Mouse (Mus musculus) neural tube, embryonic 14.5 days (tissue): ENCODE results near the gene Sept12. TPM values are rescaled to one million over a fixed set of nuclear protein-coding genes. Genes with fewer than 3 reads are reported as not detected.

Experiments
- ATAC-seq: fragments of 200-750 bp; cut with Nextera tagmentation; 2 replicates; pipeline ENCODE4 v1.8.0; 2017; ENCODE audit warnings: low read depth, mild to moderate bottlenecking, moderate TSS enrichment, moderate library complexity
- H3K27ac ChIP-seq: fragments of 300-500 bp; sonication (generic); 2 replicates; pipeline ENCODE4 v1.5.1; 2014; ENCODE audit warnings: low read depth, mild to moderate bottlenecking, control low read depth, low read length, moderate library complexity, mixed read lengths
- H3K27me3 ChIP-seq: fragments of 300-500 bp; sonication (generic); 2 replicates; pipeline ENCODE4 v1.6.1; 2014; ENCODE audit warnings: low read length; ENCODE audit not compliant: control insufficient read depth, insufficient read depth
- H3K36me3 ChIP-seq: fragments of 300-500 bp; sonication (generic); 2 replicates; pipeline ENCODE4 v1.6.1; 2014; ENCODE audit warnings: low read length, mixed read lengths; ENCODE audit not compliant: control insufficient read depth, insufficient read depth
- H3K4me1 ChIP-seq: fragments of 300-500 bp; sonication (generic); 2 replicates; pipeline ENCODE4 v1.6.1; 2014; ENCODE audit warnings: low read length; ENCODE audit not compliant: control insufficient read depth, insufficient read depth
- H3K4me2 ChIP-seq: fragments of 300-500 bp; sonication (generic); 2 replicates; pipeline ENCODE4 v1.6.1; 2014; ENCODE audit warnings: mild to moderate bottlenecking, low read depth, low read length, control low read depth
- H3K4me3 ChIP-seq: fragments of 300-500 bp; sonication (generic); 2 replicates; pipeline ENCODE4 v1.5.1; 2014; ENCODE audit warnings: low read depth, low read length, control low read depth, mixed read lengths
- H3K9ac ChIP-seq: fragments of 300-500 bp; sonication (generic); replicated peaks from 2 replicates; pipeline ENCODE4 v1.6.1; 2014; ENCODE audit warnings: low read depth, mild to moderate bottlenecking, control low read depth, low read length, mixed read lengths
- H3K9me3 ChIP-seq: fragments of 300-500 bp; sonication (generic); 2 replicates; pipeline ENCODE4 v1.6.1; 2016; ENCODE audit warnings: low read length; ENCODE audit not compliant: control insufficient read depth
- WGBS: fragments of 180-500 bp; shearing (Covaris S2); extraction: QIAGEN DNeasy Blood & Tissue Kit; methylation state at CpG from one replicate; pipeline ENCODE4 v1.1.7; 2014; 5-methylcytosine and 5-hydroxymethylcytosine counted together
- polyA plus RNA-seq: library from polyadenylated mRNA; unstranded; fragments of >200 nt; fragmentation: Nextera tagmentation; extraction: Ambion mirVana; gene quantifications from 2 replicates; pipeline ENCODE4 v1.2.1, GENCODE M21; 2014

The Sept12 gene
- polyA plus RNA-seq, 1 experiment from 2014 or later, result not detected

GRCm38 (mm10) chr16:4946155-4946554 lies 51.5 kb downstream of the Sept12 start:
- H3K4me1 ChIP-seq, result no peaks in the 10 kb centered on the region
- H3K4me2 ChIP-seq, result no peak overlapping the region
- no peak overlapping the region for H3K27ac ChIP-seq
- no peaks in the 10 kb centered on the region for H3K9me3 ChIP-seq
- no peaks in the 10 kb centered on the region for H3K27me3 ChIP-seq
- WGBS, result 91% methylated on average over 3 of the region's 3 CpGs
- H3K4me3 ChIP-seq, result no peak overlapping the region
- H3K9ac ChIP-seq, result no peak overlapping the region
- ATAC-seq, result no peak
- H3K36me3 ChIP-seq, result peaks cover 59% of the 10 kb centered on the region

GRCm38 (mm10) chr16:4945415-4945814 lies 52.2 kb downstream of the Sept12 start:
- H3K4me2 ChIP-seq, result no peak overlapping the region
- peaks cover 58% of the 10 kb centered on the region for H3K36me3 ChIP-seq
- no peak overlapping the region for H3K27ac ChIP-seq
- no peaks in the 10 kb centered on the region for H3K9me3 ChIP-seq
- WGBS, result 85% methylated on average over 4 of the region's 4 CpGs
- no peaks in the 10 kb centered on the region for H3K27me3 ChIP-seq
- no peak overlapping the region for H3K4me3 ChIP-seq
- H3K9ac ChIP-seq, result no peak overlapping the region
- no peak for ATAC-seq
- H3K4me1 ChIP-seq, result no peaks in the 10 kb centered on the region

- Histone ChIP-seq H3K27ac (no peak overlapping the region), H3K4me1 (peaks cover 8% of the 10 kb centered on the region), H3K4me2 (no peak overlapping the region), H3K9me3 (no peaks in the 10 kb centered on the region), H3K4me3 (no peak overlapping the region), H3K9ac (no peak overlapping the region), H3K27me3 (no peaks in the 10 kb centered on the region), H3K36me3 (peaks cover 54% of the 10 kb centered on the region)
- WGBS, result 93% methylated on average over 3 of the region's 3 CpGs
- no peak for ATAC-seq
These were observed 54.2 kb downstream of the Sept12 start for GRCm38 (mm10) chr16:4943431-4943830.

- peaks cover 8% of the 10 kb centered on the region for H3K4me1 ChIP-seq
- WGBS, result 93% methylated on average over 8 of the region's 8 CpGs
- ATAC-seq, result no peak
- H3K4me3 ChIP-seq, result no peak overlapping the region
- no peak overlapping the region for H3K9ac ChIP-seq
- no peaks in the 10 kb centered on the region for H3K27me3 ChIP-seq
- no peaks in the 10 kb centered on the region for H3K9me3 ChIP-seq
- H3K4me2 ChIP-seq, result no peak overlapping the region
- no peak overlapping the region for H3K27ac ChIP-seq
- peaks cover 48% of the 10 kb centered on the region for H3K36me3 ChIP-seq
These were observed 54.8 kb downstream of the Sept12 start for GRCm38 (mm10) chr16:4942868-4943267.

GRCm38 (mm10) chr16:4941016-4941415 lies 56.6 kb downstream of the Sept12 start:
- Histone ChIP-seq H3K36me3 (peaks cover 39% of the 10 kb centered on the region), H3K9me3 (no peaks in the 10 kb centered on the region), H3K27me3 (no peaks in the 10 kb centered on the region), H3K4me2 (no peak overlapping the region), H3K4me1 (peaks cover 8% of the 10 kb centered on the region), H3K27ac (no peak overlapping the region), H3K9ac (no peak overlapping the region), H3K4me3 (no peak overlapping the region)
- no peak for ATAC-seq

GRCm38 (mm10) chr16:4940311-4940850 lies 57.3 kb downstream of the Sept12 start:
- Histone ChIP-seq H3K9me3 (no peaks in the 10 kb centered on the region), H3K27ac (no peak overlapping the region), H3K4me3 (peak overlapping the region; percentile 60; the same call in 1 of the 2 replicates)

GRCm38 (mm10) chr16:4939412-4939811 lies 58.2 kb downstream of the Sept12 start:
- Histone ChIP-seq H3K27ac (peak overlapping the region; percentile 78), H3K27me3 (no peaks in the 10 kb centered on the region), H3K4me1 (peaks cover 8% of the 10 kb centered on the region), H3K4me2 (peak overlapping the region; percentile 91), H3K4me3 (peak overlapping the region; percentile 60), H3K9me3 (no peaks in the 10 kb centered on the region), H3K36me3 (peaks cover 51% of the 10 kb centered on the region), H3K9ac (peak overlapping the region; percentile 88)
- ATAC-seq, result peak; percentile 69
- WGBS, result 3% methylated on average over 16 of the region's 16 CpGs

More at GRCm38 (mm10) chr16:4940311-4940850, 57.3 kb downstream of the Sept12 start:
- Histone ChIP-seq H3K27me3 (no peaks in the 10 kb centered on the region), H3K4me2 (peak overlapping the region; percentile 91), H3K36me3 (peaks cover 44% of the 10 kb centered on the region), H3K9ac (no peak overlapping the region), H3K4me1 (peaks cover 8% of the 10 kb centered on the region)
- 92% methylated on average over 10 of the region's 10 CpGs for WGBS
- ATAC-seq, result no peak

GRCm38 (mm10) chr16:4938989-4939388 lies 58.7 kb downstream of the Sept12 start:
- WGBS, result under 1% methylated on average over 28 of the region's 28 CpGs
- H3K9me3 ChIP-seq, result no peaks in the 10 kb centered on the region
- H3K4me1 ChIP-seq, result peaks cover 8% of the 10 kb centered on the region
- peak overlapping the region; percentile 88 for H3K9ac ChIP-seq
- no peaks in the 10 kb centered on the region for H3K27me3 ChIP-seq
- peak overlapping the region; percentile 60 for H3K4me3 ChIP-seq
- peak overlapping the region; percentile 91 for H3K4me2 ChIP-seq
- ATAC-seq, result peak; percentile 96
- H3K36me3 ChIP-seq, result peaks cover 55% of the 10 kb centered on the region
- H3K27ac ChIP-seq, result peak overlapping the region; percentile 78

GRCm38 (mm10) chr16:4938461-4938860 lies 59.2 kb downstream of the Sept12 start, which contains the start of gene Nudt16l1:
Nudt16l1 (plus strand) TSS chr16:4938761.
- Histone ChIP-seq H3K27me3 (no peaks in the 10 kb centered on the region), H3K4me1 (peaks cover 8% of the 10 kb centered on the region), H3K9me3 (no peaks in the 10 kb centered on the region), H3K36me3 (peaks cover 58% of the 10 kb centered on the region), H3K4me2 (peak within 1 kb of the TSS; percentile 91), H3K9ac (peak within 1 kb of the TSS; percentile 88), H3K27ac (peak within 1 kb of the TSS; percentile 78), H3K4me3 (peak within 1 kb of the TSS; percentile 60)
- WGBS, result 9% methylated on average over 2 of the region's 2 CpGs
- no peak; the same call in 1 of the 2 replicates for ATAC-seq
